Comparison of ENCODE assay signal across 13 mouse cellular contexts in genomic region chr11:55265647-55266046, GRCm38 (mm10).
DNase-seq lines count a peak whose midpoint lies in the region; ATAC-seq and TF ChIP-seq lines count a peak whose summit lies in the region.
"Had no signal": no experiment of that assay in that cellular context is flagged by ENCODE, and none has a peak within 500 bp of the region (broad histone marks: within the 10 kb centered on the region; RNA-seq: fewer than 3 reads in every experiment).

No protein-coding gene starts in this region.

- H3K36me3 ChIP-seq in embryonic facial prominence, embryonic 14.5 days (ENCODE audit: control insufficient read depth, insufficient read depth, low read length): no peaks in the 10 kb centered on the region
- H3K36me3 ChIP-seq in embryonic facial prominence, embryonic 10.5 days (replicated peaks): no peaks in the 10 kb centered on the region
- no peaks in the 10 kb centered on the region for H3K36me3 ChIP-seq in hindbrain, postnatal 0 days (ENCODE audit: insufficient read depth, low read length)
- H3K36me3 ChIP-seq in hindbrain, embryonic 13.5 days: no peaks in the 10 kb centered on the region
- H3K36me3 ChIP-seq: limb, embryonic 13.5 days; midbrain, embryonic 12.5 days had no signal

- H3K9me3 ChIP-seq in embryonic facial prominence, embryonic 14.5 days (ENCODE audit: control insufficient read depth, low read length): no peaks in the 10 kb centered on the region
- no peaks in the 10 kb centered on the region for H3K9me3 ChIP-seq in embryonic facial prominence, embryonic 10.5 days
- H3K9me3 ChIP-seq in hindbrain, postnatal 0 days (ENCODE audit: low read length): no peaks in the 10 kb centered on the region
- H3K9me3 ChIP-seq in hindbrain, embryonic 13.5 days: no peaks in the 10 kb centered on the region
- H3K9me3 ChIP-seq: limb, embryonic 13.5 days; midbrain, embryonic 12.5 days had no signal

- no peak overlapping the region for H3K4me2 ChIP-seq in embryonic facial prominence, embryonic 14.5 days (ENCODE audit: low read depth, low read length)
- H3K4me2 ChIP-seq in hindbrain, postnatal 0 days (ENCODE audit: low read depth, low read length): no peak overlapping the region
- H3K4me2 ChIP-seq in hindbrain, embryonic 13.5 days: no peak overlapping the region
- H3K4me2 ChIP-seq: hindbrain, embryonic 14.5 days; limb, embryonic 13.5 days; midbrain, embryonic 12.5 days had no signal

- no peak overlapping the region for H3K9ac ChIP-seq in embryonic facial prominence, embryonic 14.5 days (ENCODE audit: low read depth, low read length)
- H3K9ac ChIP-seq in hindbrain, postnatal 0 days (replicated peaks; ENCODE audit: low read length): no peak overlapping the region
- H3K9ac ChIP-seq in hindbrain, embryonic 13.5 days: no peak overlapping the region
- H3K9ac ChIP-seq: hindbrain, embryonic 14.5 days; limb, embryonic 13.5 days; midbrain, embryonic 12.5 days had no signal

- H3K27me3 ChIP-seq in embryonic facial prominence, embryonic 14.5 days (replicated peaks; ENCODE audit: control insufficient read depth, insufficient read depth, low read length): no peaks in the 10 kb centered on the region
- no peaks in the 10 kb centered on the region for H3K27me3 ChIP-seq in embryonic facial prominence, embryonic 10.5 days (replicated peaks; ENCODE audit: low read depth, poor library complexity, severe bottlenecking)
- no peaks in the 10 kb centered on the region for H3K27me3 ChIP-seq in hindbrain, postnatal 0 days (ENCODE audit: insufficient read depth, low read length)
- H3K27me3 ChIP-seq in hindbrain, embryonic 13.5 days: no peaks in the 10 kb centered on the region
- H3K27me3 ChIP-seq: limb, embryonic 13.5 days had no signal

- H3K4me3 ChIP-seq in embryonic facial prominence, embryonic 14.5 days (ENCODE audit: low read depth, low read length): no peak overlapping the region
- no peak overlapping the region for H3K4me3 ChIP-seq in embryonic facial prominence, embryonic 10.5 days
- H3K4me3 ChIP-seq in hindbrain, postnatal 0 days (ENCODE audit: low read length): no peak overlapping the region
- no peak overlapping the region for H3K4me3 ChIP-seq in hindbrain, embryonic 13.5 days
- H3K4me3 ChIP-seq: left cerebral cortex, adult 2 months; limb, embryonic 13.5 days; midbrain, embryonic 12.5 days had no signal

- DNase-seq in embryonic facial prominence, embryonic 14.5 days (ENCODE audit: low spot score): peak; percentile 2
- no peak for DNase-seq in embryonic facial prominence, embryonic 10.5 days (ENCODE audit: low spot score)
- DNase-seq in hindbrain, postnatal 0 days (ENCODE audit: low spot score): peak; percentile 18
- peak; percentile 6 for DNase-seq in right cerebral cortex, postnatal 4 days
- no peak for DNase-seq in right cerebral cortex, adult 18-20 months
- no peak for DNase-seq in retina, embryonic 14.5 days (ENCODE audit: low spot score)
- DNase-seq: kidney, adult 11 months; kidney, postnatal 10 days had no signal

- WGBS in embryonic facial prominence, embryonic 14.5 days: 37% methylated on average over 2 of the region's 2 CpGs
- 53% methylated on average over 2 of the region's 2 CpGs for WGBS in embryonic facial prominence, embryonic 10.5 days
- WGBS in hindbrain, postnatal 0 days: 37% methylated on average over 2 of the region's 2 CpGs
- 54% methylated on average over 2 of the region's 2 CpGs for WGBS in hindbrain, embryonic 13.5 days

- no peak for ATAC-seq in embryonic facial prominence, embryonic 14.5 days (ENCODE audit: low read depth)
- 0 out of 2 replicates have a peak, but pooled peaks have one; percentile 35 for ATAC-seq in hindbrain, postnatal 0 days
- no peak for ATAC-seq in hindbrain, embryonic 13.5 days (ENCODE audit: low FRiP score)

- no peaks in the 10 kb centered on the region for H3K4me1 ChIP-seq in embryonic facial prominence, embryonic 14.5 days (ENCODE audit: control insufficient read depth, insufficient read depth, low read length)
- no peaks in the 10 kb centered on the region for H3K4me1 ChIP-seq in embryonic facial prominence, embryonic 10.5 days
- 0 out of 2 replicates have a peak, but pooled peaks cover 7% of the 10 kb centered on the region for H3K4me1 ChIP-seq in hindbrain, postnatal 0 days (ENCODE audit: insufficient read depth, low read length)
- no peaks in the 10 kb centered on the region for H3K4me1 ChIP-seq in hindbrain, embryonic 13.5 days (replicated peaks)
- H3K4me1 ChIP-seq: limb, embryonic 13.5 days; midbrain, embryonic 12.5 days had no signal

- H3K27ac ChIP-seq in embryonic facial prominence, embryonic 14.5 days (replicated peaks; ENCODE audit: low read depth, low read length): no peak overlapping the region
- H3K27ac ChIP-seq in embryonic facial prominence, embryonic 10.5 days (replicated peaks): no peak overlapping the region
- H3K27ac ChIP-seq in hindbrain, postnatal 0 days: no peak overlapping the region
- no peak overlapping the region for H3K27ac ChIP-seq in hindbrain, embryonic 13.5 days
- H3K27ac ChIP-seq: hindbrain, embryonic 14.5 days; left cerebral cortex, adult 2 months; limb, embryonic 13.5 days; midbrain, embryonic 12.5 days had no signal

- peak; percentile 3; the same call in 1 of the 2 replicates for TF ChIP-seq CTCF in hindbrain, postnatal 0 days (IDR thresholded peaks at IDR 0.05; ENCODE audit: low read depth)

Comparison
In these comparisons a context has a peak if more than half of its experiments do, and no peak if none do; other contexts are left out.
1. DNase-seq: peak in embryonic facial prominence, embryonic 14.5 days (single experiment), hindbrain, postnatal 0 days (single experiment) and right cerebral cortex, postnatal 4 days (single experiment); none in embryonic facial prominence, embryonic 10.5 days (single experiment), right cerebral cortex, adult 18-20 months (single experiment) and retina, embryonic 14.5 days (single experiment).